Mouse (Mus musculus) forebrain, embryonic 15.5 days (tissue): Measurements from ENCODE around the gene Pdzrn3. TPM values are rescaled to one million over a fixed set of nuclear protein-coding genes. Genes with fewer than 3 reads are reported as not detected.
A peak's percentile ranks its signal among the peaks of the same experiment; 100 is the strongest.

ENCODE experiments used
- ATAC-seq: fragments of 200-750 bp; cut with Nextera tagmentation; replicated peaks from 2 replicates; pipeline ENCODE4 v1.8.0; 2017; ENCODE audit warnings: mild to moderate bottlenecking, moderate TSS enrichment, moderate library complexity
- H3K27ac ChIP-seq: fragments of 300-500 bp; sonication (generic); replicated peaks from 2 replicates; pipeline ENCODE4 v1.5.1; 2015; ENCODE audit warnings: mild to moderate bottlenecking, inconsistent platforms
- H3K27me3 ChIP-seq: fragments of 300-500 bp; sonication (generic); 2 replicates; pipeline ENCODE4 v1.6.1; 2015; ENCODE audit warnings: inconsistent platforms
- H3K36me3 ChIP-seq: fragments of 300-500 bp; sonication (generic); 2 replicates; pipeline ENCODE4 v1.6.1; 2015; ENCODE audit warnings: mild to moderate bottlenecking, inconsistent platforms
- H3K4me1 ChIP-seq: fragments of 300-500 bp; sonication (generic); 2 replicates; pipeline ENCODE4 v1.6.1; 2015; ENCODE audit warnings: inconsistent platforms
- H3K4me2 ChIP-seq: fragments of 300-500 bp; sonication (generic); replicated peaks from 2 replicates; pipeline ENCODE4 v1.6.1; 2015; ENCODE audit warnings: mild to moderate bottlenecking, inconsistent platforms
- H3K4me3 ChIP-seq: fragments of 300-500 bp; sonication (generic); 2 replicates; pipeline ENCODE4 v1.5.1; 2015; ENCODE audit warnings: mild to moderate bottlenecking, inconsistent platforms
- H3K9ac ChIP-seq: fragments of 300-500 bp; sonication (generic); replicated peaks from 2 replicates; pipeline ENCODE4 v1.6.1; 2015; ENCODE audit warnings: mild to moderate bottlenecking, inconsistent platforms
- H3K9me3 ChIP-seq: fragments of 300-500 bp; sonication (generic); 2 replicates; pipeline ENCODE4 v1.6.1; 2016; ENCODE audit warnings: inconsistent platforms
- WGBS: fragments of 180-500 bp; shearing (Covaris S2); methylation state at CpG from one replicate; pipeline ENCODE4 v1.1.7; 2015; ENCODE audit warnings: mixed read lengths; 5-methylcytosine and 5-hydroxymethylcytosine counted together
- polyA plus RNA-seq: library from polyadenylated mRNA; unstranded; fragments of >200 nt; fragmentation: Nextera tagmentation; extraction: Ambion mirVana; gene quantifications from 2 replicates; pipeline ENCODE4 v1.2.1, GENCODE M21; 2015

Gene Pdzrn3
- polyA plus RNA-seq, 1 experiment from 2014 or later = 21.9 TPM

GRCm38 (mm10) chr6:101198943-101199298 lies 178.8 kb downstream of the Pdzrn3 start:
- no peaks in the 10 kb centered on the region for H3K27me3 ChIP-seq
- no peaks in the 10 kb centered on the region for H3K9me3 ChIP-seq
- peak overlapping the region; percentile 49 for H3K4me3 ChIP-seq
- peak; percentile 88 for ATAC-seq
- peaks cover 34% of the 10 kb centered on the region for H3K4me1 ChIP-seq
- peak overlapping the region; percentile 75 for H3K27ac ChIP-seq
- H3K9ac ChIP-seq = peak overlapping the region; percentile 52
- no peaks in the 10 kb centered on the region for H3K36me3 ChIP-seq
- H3K4me2 ChIP-seq = peak overlapping the region; percentile 90
- WGBS = 1% methylated on average over 8 of the region's 8 CpGs

DNA sequence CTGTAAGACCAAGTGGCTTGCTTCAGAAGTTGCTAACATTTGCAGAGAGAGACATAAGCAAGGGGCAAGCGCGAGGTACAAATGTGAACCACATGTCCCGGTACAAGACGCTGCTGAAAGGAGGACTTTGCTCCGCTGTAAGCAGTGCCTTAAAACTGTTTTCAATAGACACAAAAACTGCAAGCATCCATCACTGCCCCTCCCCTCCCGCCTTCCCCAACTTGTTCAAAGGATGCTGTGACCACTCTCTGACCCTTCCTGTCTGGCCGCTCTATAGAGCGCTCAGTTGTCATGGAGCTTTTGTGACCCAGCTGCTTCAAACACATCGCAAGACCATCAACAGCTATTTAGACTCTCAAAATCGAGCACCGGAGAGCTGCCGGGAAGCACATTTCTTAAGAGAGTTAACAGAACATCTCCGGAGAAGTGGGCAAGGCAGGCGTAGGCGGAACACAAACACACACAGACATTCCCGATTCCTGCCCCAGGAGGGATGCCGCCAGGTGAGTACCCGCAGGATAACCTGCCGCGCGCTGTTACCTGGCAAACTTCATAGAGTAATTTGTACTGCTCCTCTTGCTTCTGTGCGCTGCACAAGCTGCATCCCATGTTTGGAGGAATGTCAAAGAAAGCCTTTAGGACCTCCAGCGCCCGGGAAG lies 179.3 kb downstream of the Pdzrn3 start:
- Histone ChIP-seq H3K4me1 (peaks cover 34% of the 10 kb centered on the region), H3K9me3 (no peaks in the 10 kb centered on the region), H3K4me2 (peak overlapping the region; percentile 90), H3K36me3 (no peaks in the 10 kb centered on the region), H3K27me3 (no peaks in the 10 kb centered on the region), H3K4me3 (peak overlapping the region; percentile 49), H3K9ac (peak overlapping the region; percentile 52), H3K27ac (peak overlapping the region; percentile 75)
- ATAC-seq = peak; percentile 32
- WGBS = 2% methylated on average over 24 of the region's 24 CpGs

DNA sequence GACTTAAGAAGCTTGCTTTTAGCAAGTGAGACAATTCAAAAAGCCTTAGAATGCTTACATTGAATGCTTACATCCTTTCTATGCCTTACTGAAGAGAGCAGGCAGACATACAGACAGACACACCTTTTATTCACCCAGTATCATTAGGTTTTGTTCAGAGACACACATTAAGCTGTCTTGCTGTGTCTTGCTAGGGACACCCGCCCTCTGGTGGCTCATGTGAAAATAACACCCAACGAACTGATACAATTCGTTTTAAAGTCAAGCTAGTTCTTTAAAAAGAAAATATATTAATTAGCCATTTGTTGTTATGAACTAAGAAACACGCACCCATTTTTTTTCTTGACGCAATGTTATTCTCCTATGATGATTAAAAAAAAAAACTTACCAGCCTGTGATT lies 180.1 kb downstream of the Pdzrn3 start:
- Histone ChIP-seq H3K27ac (no peak overlapping the region), H3K4me1 (peaks cover 34% of the 10 kb centered on the region), H3K4me2 (peak overlapping the region; percentile 90), H3K9ac (peak overlapping the region; percentile 20; the same call in 1 of the 2 replicates), H3K9me3 (no peaks in the 10 kb centered on the region), H3K4me3 (peak overlapping the region; percentile 49), H3K36me3 (no peaks in the 10 kb centered on the region), H3K27me3 (no peaks in the 10 kb centered on the region)
- 15% methylated on average over 5 of the region's 5 CpGs for WGBS
- peak; percentile 35; the same call in 1 of the 2 replicates for ATAC-seq

- no peaks in the 10 kb centered on the region for H3K27me3 ChIP-seq
- WGBS = 74% methylated on average over 5 of the region's 5 CpGs
- no peak for ATAC-seq
These were observed 181.8 kb downstream of the Pdzrn3 start for GRCm38 (mm10) chr6:101195891-101196290.

GRCm38 (mm10) chr6:101194386-101194925 lies 183.2 kb downstream of the Pdzrn3 start:
- Histone ChIP-seq H3K27ac (no peak overlapping the region), H3K27me3 (no peaks in the 10 kb centered on the region), H3K9ac (no peak overlapping the region), H3K36me3 (no peaks in the 10 kb centered on the region), H3K4me3 (no peak overlapping the region), H3K9me3 (no peaks in the 10 kb centered on the region), H3K4me2 (no peak overlapping the region), H3K4me1 (peaks cover 30% of the 10 kb centered on the region)
- no peak for ATAC-seq
- 15% methylated on average over 8 of the region's 8 CpGs for WGBS

More at GRCm38 (mm10) chr6:101195891-101196290, 181.8 kb downstream of the Pdzrn3 start:
- Histone ChIP-seq H3K9me3 (no peaks in the 10 kb centered on the region), H3K9ac (no peak overlapping the region), H3K4me2 (peak overlapping the region; percentile 28), H3K4me1 (peaks cover 34% of the 10 kb centered on the region), H3K27ac (no peak overlapping the region), H3K36me3 (no peaks in the 10 kb centered on the region), H3K4me3 (no peak overlapping the region)

- H3K9ac ChIP-seq = no peak overlapping the region
- H3K4me2 ChIP-seq = no peak overlapping the region
- H3K4me3 ChIP-seq = no peak overlapping the region
- H3K9me3 ChIP-seq = no peaks in the 10 kb centered on the region
- 90% methylated on average over 5 of the region's 5 CpGs for WGBS
- no peak overlapping the region for H3K27ac ChIP-seq
- no peaks in the 10 kb centered on the region for H3K27me3 ChIP-seq
- no peak for ATAC-seq
- peaks cover 19% of the 10 kb centered on the region for H3K4me1 ChIP-seq
- H3K36me3 ChIP-seq = no peaks in the 10 kb centered on the region
These were observed 186.1 kb downstream of the Pdzrn3 start for GRCm38 (mm10) chr6:101191576-101191975.

DNA sequence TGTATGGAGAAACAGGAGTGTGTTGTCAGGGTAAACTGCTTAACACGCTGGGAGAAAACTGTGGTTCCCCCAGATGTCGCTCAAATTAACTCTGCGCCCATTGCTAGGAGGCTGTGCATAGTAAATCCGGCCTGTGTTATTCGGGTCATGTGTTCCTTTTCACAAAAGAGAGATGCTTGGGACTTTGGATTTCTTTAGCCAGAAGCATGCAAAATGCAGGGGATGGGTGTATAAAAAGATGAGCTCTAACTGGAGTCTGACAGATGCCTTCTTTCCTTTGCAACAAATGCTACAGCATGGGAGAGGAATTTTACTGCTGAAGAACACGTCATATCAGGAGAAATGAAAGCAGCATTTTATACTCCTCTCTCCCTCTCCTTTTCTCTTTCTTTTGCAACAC lies 190.4 kb downstream of the Pdzrn3 start:
- ATAC-seq = no peak
- H3K9ac ChIP-seq = no peak overlapping the region
- H3K36me3 ChIP-seq = no peaks in the 10 kb centered on the region
- no peaks in the 10 kb centered on the region for H3K9me3 ChIP-seq
- no peak overlapping the region for H3K4me3 ChIP-seq
- no peak overlapping the region; the same call in 1 of the 2 replicates for H3K27ac ChIP-seq
- no peak overlapping the region for H3K4me2 ChIP-seq
- no peaks in the 10 kb centered on the region for H3K27me3 ChIP-seq
- H3K4me1 ChIP-seq = peaks cover 7% of the 10 kb centered on the region; the same call in 1 of the 2 replicates
- WGBS = 68% methylated on average over 6 of the region's 6 CpGs

- H3K27ac ChIP-seq = no peak overlapping the region
- WGBS = 75% methylated on average over 3 of the region's 3 CpGs
- no peak overlapping the region for H3K4me2 ChIP-seq
- H3K4me3 ChIP-seq = no peak overlapping the region
- no peaks in the 10 kb centered on the region for H3K27me3 ChIP-seq
- no peak overlapping the region for H3K9ac ChIP-seq
- H3K4me1 ChIP-seq = peaks cover 7% of the 10 kb centered on the region; the same call in 1 of the 2 replicates
- H3K9me3 ChIP-seq = no peaks in the 10 kb centered on the region
- ATAC-seq = no peak
- H3K36me3 ChIP-seq = no peaks in the 10 kb centered on the region
These were observed 190.8 kb downstream of the Pdzrn3 start for GRCm38 (mm10) chr6:101186887-101187286.

DNA sequence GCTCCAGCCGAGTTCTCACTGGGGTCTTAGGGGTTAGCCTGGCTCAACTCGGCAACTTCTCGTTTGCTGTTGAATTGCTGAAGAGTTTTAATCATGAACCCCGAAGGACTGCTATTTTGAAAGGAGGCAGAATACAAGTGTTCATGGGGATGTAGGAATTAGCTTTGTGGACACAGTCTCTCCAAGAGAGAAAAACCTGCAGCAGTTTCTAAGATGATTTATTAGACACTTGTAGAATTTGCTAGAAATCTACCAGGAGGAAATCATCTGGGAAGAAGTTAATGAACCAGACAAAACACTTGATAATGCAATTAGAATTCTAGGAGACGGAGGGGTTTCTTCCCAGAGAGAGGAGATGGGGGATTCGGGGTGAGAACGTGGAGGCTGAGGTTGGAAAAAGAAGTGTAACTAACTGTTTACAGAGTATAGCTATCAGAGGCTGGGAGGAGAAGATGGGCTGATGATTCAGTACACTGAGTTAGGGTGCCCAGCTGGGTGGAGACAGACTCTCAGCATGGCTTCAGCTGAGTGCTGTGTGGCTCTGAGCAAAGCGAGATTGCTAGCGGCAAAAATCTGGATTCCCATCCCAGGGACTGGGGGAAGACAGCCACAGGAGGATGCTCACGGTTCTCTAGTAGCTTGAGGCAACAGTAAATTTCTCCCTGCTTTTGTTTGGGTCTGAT lies 193.5 kb downstream of the Pdzrn3 start:
- no peaks in the 10 kb centered on the region for H3K36me3 ChIP-seq
- H3K4me2 ChIP-seq = no peak overlapping the region
- peaks cover 7% of the 10 kb centered on the region; the same call in 1 of the 2 replicates for H3K4me1 ChIP-seq
- 62% methylated on average over 10 of the region's 10 CpGs for WGBS
- no peak for ATAC-seq
- H3K27ac ChIP-seq = no peak overlapping the region
- H3K4me3 ChIP-seq = no peak overlapping the region
- no peaks in the 10 kb centered on the region for H3K9me3 ChIP-seq
- no peaks in the 10 kb centered on the region for H3K27me3 ChIP-seq
- no peak overlapping the region for H3K9ac ChIP-seq

- Histone ChIP-seq H3K4me3 (no peak overlapping the region), H3K27me3 (no peaks in the 10 kb centered on the region), H3K9me3 (no peaks in the 10 kb centered on the region), H3K4me2 (no peak overlapping the region), H3K36me3 (peaks cover 14% of the 10 kb centered on the region; the same call in 1 of the 2 replicates), H3K9ac (no peak overlapping the region), H3K4me1 (peaks cover 10% of the 10 kb centered on the region; the same call in 1 of the 2 replicates), H3K27ac (no peak overlapping the region)
- WGBS = 47% methylated on average over 7 of the region's 7 CpGs
- ATAC-seq = no peak
These were observed 207.0 kb downstream of the Pdzrn3 start for GRCm38 (mm10) chr6:101170699-101171098.

DNA sequence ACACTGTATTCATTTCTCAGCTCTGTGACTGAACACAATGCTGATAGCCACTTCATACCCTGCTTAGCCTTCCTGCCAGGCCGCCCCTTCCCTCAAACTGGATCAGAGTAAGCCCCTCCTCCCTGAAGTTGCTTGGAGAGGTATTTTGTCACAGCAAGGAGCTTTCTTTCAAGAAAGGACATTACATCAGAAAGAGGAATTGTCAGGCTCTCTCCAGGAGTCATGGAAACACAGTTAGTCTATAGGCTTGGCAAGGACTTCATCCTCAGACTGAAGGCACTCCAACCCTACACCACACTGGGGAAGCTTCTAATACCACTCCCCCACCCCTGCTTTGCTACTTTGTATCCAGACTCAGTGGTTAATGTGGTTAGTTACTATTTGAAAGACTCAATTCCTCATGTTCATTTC lies 224.2 kb downstream of the Pdzrn3 start:
- H3K27me3 ChIP-seq = no peaks in the 10 kb centered on the region
- no peak for ATAC-seq
- no peaks in the 10 kb centered on the region for H3K9me3 ChIP-seq
- no peaks in the 10 kb centered on the region for H3K4me1 ChIP-seq
- 34% methylated on average over 1 of the region's 1 CpGs for WGBS
- H3K4me2 ChIP-seq = no peak overlapping the region
- H3K9ac ChIP-seq = no peak overlapping the region
- H3K36me3 ChIP-seq = peaks cover 23% of the 10 kb centered on the region
- no peak overlapping the region for H3K4me3 ChIP-seq
- H3K27ac ChIP-seq = no peak overlapping the region

DNA sequence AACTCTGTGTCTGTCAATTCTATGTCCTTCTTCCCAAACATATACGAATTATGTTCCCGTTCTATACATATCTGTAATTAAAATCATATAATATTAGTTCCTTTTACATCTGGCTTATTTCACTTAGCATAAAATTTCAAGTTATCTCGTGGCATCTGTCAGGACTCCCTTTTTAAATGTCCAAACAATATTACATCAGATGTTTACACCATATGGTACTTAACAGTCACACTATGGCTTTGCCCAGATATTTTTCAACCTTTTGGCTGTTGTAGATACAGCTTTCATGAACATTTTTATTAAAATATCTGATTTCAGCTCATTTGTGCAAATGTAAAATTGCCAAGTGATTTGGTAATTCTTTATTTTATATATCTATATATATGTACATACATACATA lies 242.3 kb downstream of the Pdzrn3 start:
- no peak overlapping the region for H3K4me2 ChIP-seq
- H3K4me3 ChIP-seq = no peak overlapping the region
- no peaks in the 10 kb centered on the region for H3K27me3 ChIP-seq
- H3K9me3 ChIP-seq = no peaks in the 10 kb centered on the region
- no peak overlapping the region for H3K27ac ChIP-seq
- H3K9ac ChIP-seq = no peak overlapping the region
- H3K36me3 ChIP-seq = no peaks in the 10 kb centered on the region
- WGBS = 84% methylated on average over 3 of the region's 3 CpGs
- no peak for ATAC-seq
- H3K4me1 ChIP-seq = no peaks in the 10 kb centered on the region
